Comparison of ENCODE assay signal across 8 mouse cellular contexts in genomic region chr3:142530087-142530953, GRCm38 (mm10). TPM values are rescaled to one million over a fixed set of nuclear protein-coding genes. Genes with fewer than 3 reads are reported as not detected.
A peak's percentile ranks its signal among the peaks of the same experiment; 100 is the strongest.
DNase-seq lines count a peak whose midpoint lies in the region; ATAC-seq and TF ChIP-seq lines count a peak whose summit lies in the region.

TSS of gene Gbp7 (plus strand) at chr3:142530342.

- no peak within 1 kb of the TSS for H3K27ac ChIP-seq in cerebellum, adult 2 months (ENCODE audit: insufficient read depth, low read length)
- H3K27ac ChIP-seq in embryonic facial prominence, embryonic 13.5 days: no peak within 1 kb of the TSS
- 0 out of 2 replicates have a peak within 1 kb of the TSS, but pooled peaks have one; percentile 11 for H3K27ac ChIP-seq in limb, embryonic 13.5 days
- no peak within 1 kb of the TSS for H3K27ac ChIP-seq in midbrain, embryonic 15.5 days

- peak; percentile 64 for ATAC-seq in embryonic facial prominence, embryonic 13.5 days (ENCODE audit: insufficient number of reproducible peaks, insufficient read depth, low FRiP score, low TSS enrichment, low read depth)
- peak; percentile 84 for ATAC-seq in limb, embryonic 13.5 days (ENCODE audit: low FRiP score, low read depth)
- ATAC-seq in midbrain, embryonic 15.5 days (replicated peaks): peak; percentile 87

- H3K4me2 ChIP-seq in embryonic facial prominence, embryonic 13.5 days: peak within 1 kb of the TSS; percentile 95
- peak within 1 kb of the TSS; percentile 95 for H3K4me2 ChIP-seq in limb, embryonic 13.5 days (replicated peaks)
- peak within 1 kb of the TSS; percentile 95 for H3K4me2 ChIP-seq in midbrain, embryonic 15.5 days

- TF ChIP-seq CTCF in cerebellum, adult 2 months (IDR thresholded peaks at IDR 0.05; ENCODE audit: borderline replicate concordance, insufficient read depth, low read depth, low read length): no peak

- H3K36me3 ChIP-seq in embryonic facial prominence, embryonic 13.5 days: no peaks in the 10 kb centered on the region
- H3K36me3 ChIP-seq in limb, embryonic 13.5 days: no peaks in the 10 kb centered on the region
- H3K36me3 ChIP-seq in midbrain, embryonic 15.5 days (replicated peaks): no peaks in the 10 kb centered on the region

- H3K9ac ChIP-seq in embryonic facial prominence, embryonic 13.5 days: peak within 1 kb of the TSS; percentile 69
- H3K9ac ChIP-seq in limb, embryonic 13.5 days: peak within 1 kb of the TSS; percentile 70
- H3K9ac ChIP-seq in midbrain, embryonic 15.5 days: peak within 1 kb of the TSS; percentile 52

- H3K4me1 ChIP-seq in cerebellum, adult 2 months (ENCODE audit: control insufficient read depth, insufficient read depth, low read length): no peaks in the 10 kb centered on the region; the same call in 1 of the 2 replicates
- H3K4me1 ChIP-seq in embryonic facial prominence, embryonic 13.5 days: 0 out of 2 replicates have a peak, but pooled peaks cover 3% of the 10 kb centered on the region
- H3K4me1 ChIP-seq in limb, embryonic 13.5 days: 0 out of 2 replicates have a peak, but pooled peaks cover 2% of the 10 kb centered on the region
- peaks cover 13% of the 10 kb centered on the region for H3K4me1 ChIP-seq in midbrain, embryonic 15.5 days

- no peak for TF ChIP-seq POLR2A in cerebellum, adult 2 months (IDR thresholded peaks at IDR 0.05; ENCODE audit: borderline replicate concordance, insufficient read depth, low read length)

- peak; percentile 20 to 22 for DNase-seq in cerebellum, adult 2 months
- DNase-seq in cerebellum, adult 8-10 months: no peak
- DNase-seq in heart, adult 8-10 months (ENCODE audit: low spot score): peak; percentile 84
- peak; percentile 48 to 57 for DNase-seq in kidney, adult 8-10 months
- DNase-seq in spleen, postnatal 10 days (ENCODE audit: low spot score in 2 of 2): peak; percentile 41

- no peaks in the 10 kb centered on the region for H3K9me3 ChIP-seq in embryonic facial prominence, embryonic 13.5 days
- no peaks in the 10 kb centered on the region for H3K9me3 ChIP-seq in limb, embryonic 13.5 days
- no peaks in the 10 kb centered on the region for H3K9me3 ChIP-seq in midbrain, embryonic 15.5 days

- H3K4me3 ChIP-seq in cerebellum, adult 2 months (replicated peaks; ENCODE audit: insufficient read depth, low read depth, low read length): peak within 1 kb of the TSS; percentile 62
- H3K4me3 ChIP-seq in embryonic facial prominence, embryonic 13.5 days: peak within 1 kb of the TSS; percentile 59
- H3K4me3 ChIP-seq in limb, embryonic 13.5 days: peak within 1 kb of the TSS; percentile 60
- H3K4me3 ChIP-seq in midbrain, embryonic 15.5 days: peak within 1 kb of the TSS; percentile 52

- H3K27me3 ChIP-seq in cerebellum, adult 2 months (ENCODE audit: control insufficient read depth, insufficient read depth, low read length): no peaks in the 10 kb centered on the region; the same call in 1 of the 2 replicates
- H3K27me3 ChIP-seq in embryonic facial prominence, embryonic 13.5 days: peaks cover 10% of the 10 kb centered on the region
- 0 out of 2 replicates have a peak, but pooled peaks cover 19% of the 10 kb centered on the region for H3K27me3 ChIP-seq in limb, embryonic 13.5 days
- H3K27me3 ChIP-seq in midbrain, embryonic 15.5 days (replicated peaks): 0 out of 2 replicates have a peak, but pooled peaks cover 4% of the 10 kb centered on the region

- 2% methylated on average over 30 of the region's 30 CpGs for WGBS in cerebellum, adult 2 months
- WGBS in embryonic facial prominence, embryonic 13.5 days: under 1% methylated on average over 30 of the region's 30 CpGs
- WGBS in limb, embryonic 13.5 days: 1% methylated on average over 30 of the region's 30 CpGs
- WGBS in midbrain, embryonic 15.5 days: 2% methylated on average over 30 of the region's 30 CpGs

RNA-seq across cellular contexts. Expression of gene Gbp7, which starts in this region (rescaled TPM):
- polyA plus RNA-seq in cerebellum, adult 2 months (2012; rRNA removed): 1.5 and 1.7 TPM in 2 replicates
- polyA plus RNA-seq in embryonic facial prominence, embryonic 13.5 days (2015; fragmentation: Nextera tagmentation; extraction: Ambion mirVana): 1.7 and 1.8 TPM in 2 replicates
- 1 to 10 TPM; 6.2 to 8.1 (median 7.3) TPM for total RNA-seq in heart, adult 8-10 months (2022)
- polyA plus RNA-seq in limb, embryonic 13.5 days (2015; fragmentation: Nextera tagmentation; extraction: Ambion mirVana): 1.7 and 2.0 TPM in 2 replicates
- 2.1 and 2.5 TPM in 2 replicates for polyA plus RNA-seq in midbrain, embryonic 15.5 days (2015; fragmentation: Nextera tagmentation; extraction: Ambion mirVana)
